Mouse (Mus musculus) urinary bladder, postnatal 4 days (tissue): ENCODE data around the gene Sept4.

ENCODE experiments used
- DNase-seq, 2 experiments: peaks; one replicate each; pipeline ENCODE4 v3.0.0; 2021 to 2022; ENCODE audit warnings: low spot score in 2 of 2

Gene Sept4

DNA sequence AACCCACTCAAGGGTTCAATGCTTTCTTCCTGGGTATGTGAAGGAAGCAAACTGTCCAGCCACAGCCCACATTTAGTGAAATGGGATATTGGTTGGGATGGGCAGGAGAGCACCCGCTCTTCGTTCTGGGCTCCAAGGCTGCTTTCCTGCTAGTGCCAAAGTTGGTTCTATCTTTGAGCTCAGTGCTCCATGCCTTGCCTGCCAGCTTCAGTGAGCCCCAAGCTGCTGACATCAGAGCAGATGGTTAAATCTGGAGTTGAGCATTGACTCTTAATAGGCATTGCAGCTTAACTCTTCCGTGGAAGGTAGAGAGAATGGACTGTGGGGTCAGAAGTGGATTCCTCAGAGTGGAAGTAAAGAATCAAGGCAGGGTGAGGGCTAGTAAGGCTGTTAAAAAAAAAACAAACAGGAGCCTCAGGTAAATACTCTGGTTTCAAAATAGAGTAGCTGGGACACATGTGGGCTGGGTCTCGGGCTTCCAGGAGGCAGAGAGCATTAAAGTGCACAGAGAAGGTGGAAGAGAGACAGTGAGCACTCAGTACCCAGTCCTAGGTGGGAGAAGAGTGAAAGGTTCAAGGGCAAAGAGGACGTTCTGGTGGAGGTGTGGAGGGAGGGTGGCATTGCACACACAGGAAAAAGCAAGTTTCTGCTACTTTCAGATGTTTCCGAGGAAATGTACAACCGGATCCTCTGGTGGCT lies at the start of gene Sept4:
Sept4 (plus strand) TSS at position 649 of the 699 bp plus-strand sequence.
- DNase-seq = no peak

GRCm38 (mm10) chr11:87519260-87519659 lies 49.4 kb upstream of the Sept4 start:
- no peak for DNase-seq

DNA sequence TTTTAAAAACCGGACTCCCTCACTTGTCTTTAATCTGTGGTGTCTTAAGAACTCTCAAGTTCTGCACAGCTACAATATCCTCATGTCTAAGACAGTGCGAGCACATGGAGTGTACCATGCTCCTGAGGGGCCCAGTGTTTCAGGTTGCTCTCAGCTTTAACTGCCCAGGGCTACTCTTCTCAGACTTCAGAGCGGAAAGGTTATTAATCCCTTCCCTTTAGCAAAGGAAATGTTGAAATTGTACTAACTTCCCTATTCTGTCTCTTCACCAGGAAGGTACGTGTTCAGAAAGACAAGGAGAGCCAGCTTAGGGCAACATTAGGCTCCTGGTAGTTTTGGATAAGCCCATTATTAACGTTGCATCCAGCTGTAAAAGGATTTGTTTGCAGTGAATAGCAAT lies 45.2 kb upstream of the Sept4 start:
- no peak for DNase-seq

DNA sequence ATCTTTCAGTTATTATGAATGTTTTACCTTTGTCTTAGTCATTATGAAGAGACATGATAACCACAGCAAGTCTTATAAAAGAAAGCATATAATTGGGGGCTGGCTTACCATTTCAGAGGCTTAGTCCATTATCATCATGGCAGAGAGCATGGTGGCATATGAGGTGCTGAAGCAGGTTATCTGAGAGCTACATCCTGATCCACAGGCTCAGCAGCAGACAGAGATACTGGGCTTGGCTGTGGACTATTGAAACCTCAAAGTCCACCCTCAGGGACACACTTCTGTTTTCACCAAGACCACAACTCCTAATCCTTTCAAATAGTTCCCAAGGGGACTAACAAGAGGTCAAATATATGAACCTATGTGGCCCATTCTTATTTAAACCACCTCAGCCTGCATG lies 44.7 kb upstream of the Sept4 start:
- no peak for DNase-seq

DNA sequence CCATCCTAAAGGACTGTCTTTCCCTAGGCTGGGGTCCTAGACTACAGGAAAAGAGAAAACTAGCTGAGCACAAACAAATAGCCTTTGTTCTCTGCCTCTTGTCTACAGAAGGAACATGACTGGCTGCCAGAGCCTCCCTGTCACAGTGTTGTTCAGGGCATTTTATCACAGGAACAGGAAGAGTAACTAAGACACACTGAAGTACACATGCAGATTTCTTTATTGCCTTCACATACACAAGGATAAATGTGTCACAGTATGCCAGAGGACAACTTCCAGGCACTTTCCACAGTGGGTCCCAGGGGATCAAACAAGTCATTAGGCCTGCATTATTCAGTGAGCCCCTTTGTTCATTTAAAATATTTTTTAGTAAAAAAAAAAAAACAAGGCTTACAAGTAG lies 43.9 kb upstream of the Sept4 start:
- no peak for DNase-seq

GRCm38 (mm10) chr11:87527364-87527763 lies 41.3 kb upstream of the Sept4 start:
- no peak for DNase-seq

GRCm38 (mm10) chr11:87527990-87528389 lies 40.7 kb upstream of the Sept4 start:
- DNase-seq = no peak

DNA sequence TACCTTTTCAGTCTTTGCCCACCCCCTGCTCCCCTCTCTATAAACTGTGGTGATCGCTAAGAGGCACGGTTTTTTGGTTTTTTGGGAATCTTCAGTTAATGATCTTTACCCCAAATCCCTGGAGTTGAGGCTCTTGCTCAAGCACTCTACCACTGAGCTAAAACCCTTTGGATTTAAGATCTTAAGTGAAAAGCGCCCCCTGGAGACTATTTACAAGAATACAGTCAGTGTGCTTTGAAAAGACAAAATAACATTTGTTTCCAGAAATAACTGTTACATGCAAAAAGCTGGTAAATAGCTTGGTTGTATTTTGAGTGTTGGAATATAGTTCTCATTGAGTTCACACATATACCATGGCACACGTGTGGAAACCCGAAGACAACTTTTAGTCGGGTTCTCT lies 37.0 kb upstream of the Sept4 start:
- DNase-seq = no peak

DNA sequence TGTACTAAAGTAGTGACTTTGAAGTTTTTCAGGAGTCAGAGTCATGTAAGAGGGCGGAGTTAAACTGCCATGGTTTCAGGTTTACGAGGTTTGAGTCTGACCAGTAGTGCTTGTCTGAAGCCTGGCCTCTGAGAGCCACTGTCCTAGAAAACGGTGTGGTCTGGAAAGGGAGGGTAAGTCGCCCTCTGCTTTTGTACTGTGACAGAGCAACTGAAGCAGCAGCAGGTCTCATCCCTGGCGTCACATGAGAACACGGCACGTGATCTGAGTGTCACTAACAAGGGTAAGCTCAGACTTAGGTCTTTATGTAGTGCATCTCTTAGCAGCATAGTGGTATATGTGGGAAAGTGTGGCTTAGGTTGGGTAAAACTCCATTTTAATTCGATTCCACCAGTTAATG lies 26.4 kb upstream of the Sept4 start:
- no peak for DNase-seq

DNA sequence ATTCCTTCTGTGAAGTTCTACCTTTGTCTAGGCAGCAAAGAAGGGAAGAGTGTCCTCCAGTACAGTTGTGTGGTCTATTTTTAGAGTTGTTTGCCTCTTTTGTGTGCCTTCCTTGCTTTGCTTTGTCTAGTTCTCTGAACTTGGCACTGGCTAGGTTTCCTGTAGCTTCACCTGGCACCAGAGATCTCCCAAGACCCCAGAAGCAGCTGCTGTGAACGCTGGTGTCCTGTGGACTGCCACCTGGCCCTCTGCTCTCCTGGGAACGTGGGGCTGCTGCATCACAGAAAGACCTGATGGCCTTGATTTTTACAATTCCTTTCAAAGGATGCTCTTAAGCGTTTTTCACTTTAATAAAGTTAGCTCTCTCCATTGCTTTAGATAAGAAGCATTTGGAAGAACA lies 25.8 kb upstream of the Sept4 start:
- no peak for DNase-seq

DNA sequence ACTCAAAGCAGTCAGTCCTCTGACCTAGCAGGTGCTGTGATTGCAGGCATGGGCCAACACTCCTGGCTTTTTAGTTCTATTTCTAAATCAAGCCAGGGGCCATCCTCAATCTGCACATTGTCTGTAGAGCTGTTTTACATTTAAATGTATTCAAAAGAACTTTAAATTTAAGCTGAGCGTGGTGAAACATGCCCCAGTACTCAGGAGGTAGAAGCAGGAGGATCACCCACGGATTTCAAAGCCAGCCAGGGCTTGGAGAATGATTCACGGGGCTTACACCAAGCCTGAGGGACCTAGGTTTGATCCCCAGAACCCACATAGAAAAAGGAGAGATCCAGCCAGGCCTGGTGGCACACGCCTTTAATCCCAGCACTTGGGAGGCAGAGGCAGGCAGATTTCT lies 15.4 kb upstream of the Sept4 start:
- no peak for DNase-seq

DNA sequence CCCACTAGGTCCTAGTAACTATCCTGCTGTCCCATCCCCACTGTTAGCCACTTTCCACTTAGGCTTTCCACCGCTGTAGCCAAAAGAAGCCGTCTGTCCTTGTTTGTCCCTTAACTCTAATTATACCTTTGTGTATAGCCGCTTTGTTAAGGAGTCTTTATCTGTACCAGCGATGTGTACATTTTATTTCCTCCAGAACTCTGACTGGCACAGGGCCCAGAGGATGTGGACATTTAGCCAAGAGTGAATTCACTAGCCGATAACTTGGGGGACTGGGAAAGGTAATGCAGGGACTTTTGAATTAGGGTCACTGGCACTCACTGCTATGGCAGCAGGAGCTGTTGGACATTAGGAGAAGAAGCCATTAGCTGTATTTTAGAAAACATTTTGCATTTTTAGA lies 14.3 kb upstream of the Sept4 start:
- DNase-seq = no peak

DNA sequence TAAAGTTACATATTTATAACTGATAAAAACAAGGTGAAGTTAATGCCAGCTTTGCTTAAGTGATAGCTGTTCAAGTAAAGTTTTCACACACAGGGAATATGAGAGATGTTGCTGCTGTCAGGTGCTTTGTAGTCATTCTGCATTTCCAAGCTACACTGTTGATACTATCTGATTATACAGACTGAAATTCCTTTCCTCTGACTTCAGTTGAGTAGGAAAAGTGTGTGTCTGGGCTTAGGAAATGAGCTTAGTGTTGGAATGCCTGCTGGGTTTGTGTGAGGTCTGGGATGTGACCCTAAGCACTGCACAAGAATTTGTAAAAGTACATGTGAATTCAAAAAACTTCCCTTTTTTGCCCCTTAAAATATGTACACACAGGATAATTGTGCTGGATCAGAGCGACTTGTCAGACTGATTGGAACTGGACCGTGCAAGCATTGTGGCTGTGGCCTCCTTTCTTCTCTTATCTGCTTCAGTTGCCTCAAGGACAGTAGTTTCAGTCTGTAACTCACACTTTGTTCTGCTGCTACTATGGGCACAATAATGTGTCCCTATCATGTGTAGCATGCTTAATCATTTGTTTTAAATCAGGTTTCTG lies 13.5 kb upstream of the Sept4 start:
- no peak for DNase-seq

GRCm38 (mm10) chr11:87561208-87561607 lies 7.5 kb upstream of the Sept4 start:
- no peak for DNase-seq

- no peak for DNase-seq
Measured at GRCm38 (mm10) chr11:87566501-87566900, 2.2 kb upstream of the Sept4 start, which contains the start of gene Gm11492. Gene Gm11492 (plus strand): TSS chr11:87566653.

DNA sequence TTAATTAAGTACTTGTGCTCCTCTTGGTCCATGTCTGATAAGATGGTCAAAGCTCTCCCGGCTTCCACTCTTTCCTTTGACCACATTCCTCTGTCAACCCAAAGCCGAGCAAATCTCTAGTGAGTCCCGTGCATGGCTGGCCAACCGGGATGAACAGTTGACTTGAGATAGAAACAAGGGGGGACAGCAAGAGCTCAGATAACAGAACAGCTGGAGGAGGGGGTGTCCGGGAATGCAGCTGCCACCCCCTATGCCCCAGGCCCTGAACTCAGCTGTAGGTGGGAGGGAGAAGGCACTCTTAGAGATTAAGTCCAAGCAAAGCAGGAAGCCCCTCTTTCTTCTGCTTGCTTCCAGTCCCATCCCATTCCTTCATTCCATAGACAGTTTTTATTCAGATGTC lies 2.0 kb downstream of the Sept4 start:
- no peak for DNase-seq

DNA sequence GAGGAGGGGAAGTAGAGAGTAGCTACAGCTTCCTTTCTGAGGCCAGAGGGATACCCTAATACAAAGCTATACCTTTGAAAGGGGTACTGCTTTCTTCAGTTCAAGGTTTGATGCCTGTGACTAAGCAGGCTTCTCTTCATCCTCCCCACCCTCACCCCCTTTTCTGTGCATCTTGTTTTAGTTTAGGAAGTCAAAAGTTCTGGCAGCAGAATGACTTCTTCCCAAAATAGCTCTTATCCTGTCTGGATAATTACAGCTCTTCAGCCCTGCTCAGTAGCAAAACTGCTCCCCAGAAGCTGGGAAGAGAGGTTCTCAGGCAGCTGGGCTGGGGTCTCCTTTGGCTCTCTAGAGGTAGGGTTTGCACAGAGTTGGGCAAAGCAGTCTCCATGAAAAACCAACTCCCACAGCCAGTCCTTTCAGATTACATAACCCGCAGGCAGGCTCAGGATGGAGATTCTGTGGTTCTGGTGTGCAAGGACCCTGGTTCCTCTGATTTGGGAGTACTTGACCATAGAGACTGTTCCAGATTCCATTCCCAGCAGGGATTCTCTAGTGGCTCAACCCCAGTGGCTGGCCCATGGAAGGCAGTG lies 2.8 kb downstream of the Sept4 start:
- DNase-seq = no peak

DNA sequence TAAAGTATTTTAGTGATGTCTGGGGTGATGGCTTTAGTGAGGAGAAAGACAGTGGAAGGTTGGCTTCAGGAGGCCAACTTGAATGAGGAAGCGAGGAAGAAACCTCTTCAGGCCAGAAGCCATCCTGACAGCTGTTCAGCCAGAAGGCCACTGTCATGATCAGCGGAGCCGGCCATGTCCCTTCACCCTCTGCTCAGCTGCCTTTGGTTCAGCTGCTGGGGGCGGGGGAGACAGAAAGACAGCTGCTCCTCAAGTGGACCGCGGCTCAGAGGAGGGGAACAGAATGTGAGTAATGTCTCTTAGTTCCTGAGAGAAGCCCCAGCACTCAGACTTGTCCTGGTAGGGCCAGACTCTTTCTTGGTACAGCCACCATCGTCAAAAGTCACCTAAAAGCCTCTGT lies 5.0 kb downstream of the Sept4 start:
- no peak for DNase-seq

- DNase-seq = no peak
Measured at GRCm38 (mm10) chr11:87574520-87575180, 5.9 kb downstream of the Sept4 start.

- DNase-seq = no peak
Measured at GRCm38 (mm10) chr11:87577601-87578248, 9.0 kb downstream of the Sept4 start.

DNA sequence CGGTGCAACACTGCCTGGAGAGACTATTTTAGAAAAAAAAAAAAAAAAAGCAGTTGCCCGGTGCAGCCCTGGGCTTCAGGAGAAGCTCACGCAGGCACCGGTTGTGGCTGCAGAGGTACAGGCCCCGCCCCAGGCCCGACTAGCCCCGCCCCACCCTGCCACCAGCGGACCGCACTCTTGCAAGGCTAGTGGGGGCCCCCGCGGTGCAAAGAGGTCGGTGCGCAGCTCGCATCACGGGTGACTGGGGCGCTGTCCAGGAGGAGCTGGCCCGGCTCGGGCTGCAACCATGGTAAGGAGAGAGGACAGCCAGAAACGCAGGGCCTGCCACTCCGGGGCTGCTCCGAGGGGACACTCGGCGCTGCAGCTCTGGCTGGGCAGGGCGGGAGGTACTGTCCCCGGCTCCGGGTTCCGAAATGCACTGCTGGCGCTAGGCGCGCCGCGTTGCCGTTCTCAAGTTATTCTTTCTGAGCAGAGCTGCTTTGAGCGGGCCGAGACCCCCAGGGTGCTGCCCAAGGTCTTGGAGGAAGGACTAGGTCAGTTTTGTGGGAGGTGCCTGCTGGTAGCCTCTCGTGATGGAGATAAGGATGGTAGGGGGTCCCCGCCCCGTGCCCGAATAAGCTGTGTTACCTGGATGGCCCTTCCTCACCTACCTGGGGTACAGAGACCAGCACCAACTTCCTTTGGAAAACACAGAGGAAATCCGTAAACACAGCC lies 9.7 kb downstream of the Sept4 start:
- DNase-seq = peak in 1 of 2 experiments; percentile 47
